Mouse (Mus musculus) lung, postnatal 0 days (tissue): Measurements from ENCODE around the gene Smyd1.

ENCODE experiments used
- CTCF ChIP-seq: IDR thresholded peaks from 2 replicates; pipeline ENCODE4 v1.5.1; 2016; ENCODE audit warnings: antibody characterized with exemption, mild to moderate bottlenecking
- EP300 ChIP-seq: IDR thresholded peaks from 2 replicates; pipeline ENCODE4 v1.6.1; 2016; ENCODE audit warnings: antibody characterized with exemption, mild to moderate bottlenecking, control low read depth

DNA sequence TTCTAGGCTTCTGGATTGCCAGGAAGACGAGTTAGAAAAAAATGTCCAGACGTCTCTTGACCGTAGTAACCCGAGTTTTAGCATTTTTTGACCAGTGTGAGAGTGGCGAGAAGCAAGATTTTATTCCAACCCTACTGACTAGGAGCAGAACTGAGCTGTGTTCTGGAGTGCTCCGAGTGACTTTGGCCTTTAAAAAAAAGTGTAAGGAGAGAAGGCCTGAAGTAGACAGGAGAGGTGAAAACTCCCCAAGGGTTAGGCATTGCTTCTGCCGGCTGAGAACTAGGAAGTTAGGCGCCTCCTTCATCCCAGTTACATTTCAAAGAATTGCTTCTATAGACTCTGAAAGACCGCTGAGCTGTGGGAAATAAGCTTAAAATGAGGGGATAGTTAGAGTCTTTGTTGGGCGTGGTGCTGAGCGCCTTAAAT, 49.7 kb downstream of the Smyd1 start:
- TF ChIP-seq CTCF (no peak), EP300 (no peak)
